Mouse (Mus musculus) olfactory bulb, adult 2 months (tissue): ENCODE results near the gene Gatc.

Experiments used
- CTCF ChIP-seq: fragments of 200-500 bp; IDR thresholded peaks from 2 replicates; pipeline ENCODE4 v1.5.1; 2012; ENCODE audit warnings: low read depth, mild to moderate bottlenecking, low read length, moderate library complexity; ENCODE audit not compliant: insufficient read depth
- POLR2A ChIP-seq: fragments of 200-500 bp; IDR thresholded peaks from 2 replicates; pipeline ENCODE4 v1.6.1; 2012; ENCODE audit warnings: mild to moderate bottlenecking, low read depth, low read length, moderate library complexity; ENCODE audit not compliant: insufficient read depth

GRCm38 (mm10) chr5:115326256-115326831 is 14.6 kb downstream of the Gatc start:
- TF ChIP-seq CTCF = no peak
- no peak for TF ChIP-seq POLR2A
